Mouse (Mus musculus) stomach, embryonic 16.5 days (tissue): Measurements from ENCODE around the gene Ints5. TPM values are rescaled to one million over a fixed set of nuclear protein-coding genes. Genes with fewer than 3 reads are reported as not detected.

ENCODE experiments used
- ATAC-seq: fragments of 200-750 bp; cut with Nextera tagmentation; 2 replicates; pipeline ENCODE4 v1.8.0; 2017; ENCODE audit warnings: moderate number of reproducible peaks, moderate TSS enrichment; ENCODE audit not compliant: insufficient read depth, low FRiP score
- H3K27ac ChIP-seq: fragments of 300-500 bp; sonication (generic); 2 replicates; pipeline ENCODE4 v1.5.1; 2014; ENCODE audit warnings: low read length
- H3K27me3 ChIP-seq: fragments of 300-500 bp; sonication (generic); 2 replicates; pipeline ENCODE4 v1.6.1; 2014; ENCODE audit warnings: low read length, control low read depth, mixed read lengths; ENCODE audit not compliant: control insufficient read depth, insufficient read depth
- H3K36me3 ChIP-seq: fragments of 300-500 bp; sonication (generic); 2 replicates; pipeline ENCODE4 v1.6.1; 2014; ENCODE audit warnings: low read length; ENCODE audit not compliant: control insufficient read depth, insufficient read depth
- H3K4me1 ChIP-seq: fragments of 300-500 bp; sonication (generic); 2 replicates; pipeline ENCODE4 v1.6.1; 2014; ENCODE audit warnings: low read length, control low read depth, mixed read lengths; ENCODE audit not compliant: control insufficient read depth, insufficient read depth
- H3K4me2 ChIP-seq: fragments of 300-500 bp; sonication (generic); 2 replicates; pipeline ENCODE4 v1.6.1; 2014; ENCODE audit warnings: low read depth, low read length, mixed read lengths
- H3K4me3 ChIP-seq: fragments of 300-500 bp; sonication (generic); replicated peaks from 2 replicates; pipeline ENCODE4 v1.5.1; 2014; ENCODE audit warnings: mild to moderate bottlenecking, low read length
- H3K9ac ChIP-seq: fragments of 300-500 bp; sonication (generic); 2 replicates; pipeline ENCODE4 v1.6.1; 2014; ENCODE audit warnings: low read length
- H3K9me3 ChIP-seq: fragments of 300-500 bp; sonication (generic); replicated peaks from 2 replicates; pipeline ENCODE4 v1.6.1; 2016; ENCODE audit warnings: low read length, control low read depth; ENCODE audit not compliant: control insufficient read depth
- WGBS: fragments of 180-500 bp; shearing (Covaris S2); extraction: QIAGEN DNeasy Blood & Tissue Kit; methylation state at CpG from one replicate; pipeline ENCODE4 v1.1.7; 2014; 5-methylcytosine and 5-hydroxymethylcytosine counted together
- polyA plus RNA-seq: library from polyadenylated mRNA; unstranded; fragments of >200 nt; fragmentation: Nextera tagmentation; extraction: Ambion mirVana; gene quantifications from 2 replicates; pipeline ENCODE4 v1.2.1, GENCODE M21; 2015

The Ints5 gene
- polyA plus RNA-seq, 1 experiment from 2014 or later, result 35.4 TPM

DNA sequence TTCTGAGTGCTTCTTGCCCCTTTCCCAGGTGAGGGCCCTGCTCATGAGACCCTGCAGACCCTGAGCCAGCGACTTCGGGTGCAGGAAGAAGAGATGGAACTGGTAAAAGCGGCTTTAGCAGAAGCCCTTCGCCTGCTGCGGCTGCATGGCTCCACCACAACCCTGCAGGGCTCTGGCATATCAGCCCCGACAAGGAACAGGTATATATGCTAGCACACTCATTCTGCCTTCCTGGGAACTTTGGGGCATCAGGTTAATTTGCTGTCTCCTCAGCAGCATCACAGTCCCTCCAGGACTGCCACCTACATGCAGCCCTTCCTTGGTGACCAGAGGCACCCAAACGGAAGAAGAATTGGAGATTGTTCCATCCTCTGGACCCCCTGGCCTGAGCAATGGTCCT lies 38.0 kb downstream of the Ints5 start:
- WGBS, result 89% methylated on average over 7 of the region's 7 CpGs
- peaks cover 15% of the 10 kb centered on the region for H3K4me1 ChIP-seq
- peak overlapping the region; percentile 84 for H3K9ac ChIP-seq
- no peaks in the 10 kb centered on the region for H3K9me3 ChIP-seq
- H3K27me3 ChIP-seq, result no peaks in the 10 kb centered on the region
- ATAC-seq, result no peak
- peak overlapping the region; percentile 44 for H3K27ac ChIP-seq
- peak overlapping the region; percentile 74 for H3K4me2 ChIP-seq
- peaks cover 9% of the 10 kb centered on the region for H3K36me3 ChIP-seq
- H3K4me3 ChIP-seq, result peak overlapping the region; percentile 77

DNA sequence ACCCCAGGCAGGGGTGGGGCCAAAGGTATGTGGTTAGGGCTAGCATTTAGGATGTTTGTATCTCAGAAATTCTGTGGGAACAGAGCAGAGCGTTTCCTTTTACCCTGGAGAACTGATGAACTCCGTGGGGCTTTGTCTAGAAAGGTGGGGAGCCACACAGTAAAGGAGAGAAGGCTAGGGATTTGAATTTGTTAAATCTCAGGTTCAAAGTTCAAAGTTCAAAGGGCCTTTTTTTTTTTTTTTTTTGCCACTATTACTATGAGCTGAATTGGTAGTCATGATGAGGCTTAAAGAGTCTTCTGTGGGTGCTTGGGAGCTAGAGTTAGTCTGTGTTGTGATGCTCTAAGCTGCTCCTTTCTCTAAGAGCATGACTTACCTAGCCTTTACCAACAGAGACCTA lies 43.9 kb downstream of the Ints5 start:
- ATAC-seq, result no peak
- Histone ChIP-seq H3K27ac (no peak overlapping the region), H3K27me3 (no peaks in the 10 kb centered on the region), H3K4me3 (no peak overlapping the region), H3K36me3 (peaks cover 9% of the 10 kb centered on the region), H3K9ac (no peak overlapping the region), H3K4me1 (peaks cover 8% of the 10 kb centered on the region), H3K4me2 (no peak overlapping the region), H3K9me3 (no peaks in the 10 kb centered on the region)
- 84% methylated on average over 2 of the region's 2 CpGs for WGBS

DNA sequence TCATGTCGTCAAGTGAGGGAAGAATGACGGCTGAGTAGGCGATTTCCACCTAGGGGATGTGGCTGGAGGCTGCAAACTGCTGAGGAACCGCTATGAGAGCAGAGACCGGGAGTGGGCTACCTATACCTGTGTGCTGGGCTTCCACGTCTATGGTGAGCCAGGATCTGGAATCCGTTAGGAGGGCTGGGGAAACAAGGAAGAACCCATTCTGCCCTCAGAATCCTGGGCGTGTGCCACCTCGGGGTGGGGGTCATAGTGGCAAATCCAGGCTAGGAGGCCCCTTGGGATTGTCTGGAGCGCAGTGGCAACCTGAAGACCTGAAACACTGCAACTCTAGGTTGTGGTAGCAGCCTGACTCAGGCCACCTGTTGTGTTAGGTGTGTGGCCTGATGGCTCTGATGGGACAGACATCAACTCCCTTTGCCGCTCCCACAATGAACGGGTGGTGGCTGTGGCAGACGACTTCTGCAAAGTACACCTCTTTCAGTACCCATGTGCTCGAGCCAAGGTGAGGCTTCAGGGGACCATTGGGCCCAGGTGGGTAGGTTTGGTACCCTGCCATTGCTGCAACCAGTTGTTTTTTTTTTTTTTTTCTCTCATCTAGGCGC lies 47.8 kb downstream of the Ints5 start:
- H3K27me3 ChIP-seq, result no peaks in the 10 kb centered on the region
- H3K36me3 ChIP-seq, result peaks cover under 1% of the 10 kb centered on the region; the same call in 1 of the 2 replicates
- H3K4me1 ChIP-seq, result peaks cover 24% of the 10 kb centered on the region
- peak overlapping the region; percentile 99; the same call in 1 of the 2 replicates for H3K4me3 ChIP-seq
- no peak for ATAC-seq
- peak overlapping the region; percentile 62 for H3K9ac ChIP-seq
- no peaks in the 10 kb centered on the region for H3K9me3 ChIP-seq
- peak overlapping the region; percentile 76; the same call in 1 of the 2 replicates for H3K27ac ChIP-seq
- peak overlapping the region; percentile 70; the same call in 1 of the 2 replicates for H3K4me2 ChIP-seq
- WGBS, result 80% methylated on average over 15 of the region's 15 CpGs

DNA sequence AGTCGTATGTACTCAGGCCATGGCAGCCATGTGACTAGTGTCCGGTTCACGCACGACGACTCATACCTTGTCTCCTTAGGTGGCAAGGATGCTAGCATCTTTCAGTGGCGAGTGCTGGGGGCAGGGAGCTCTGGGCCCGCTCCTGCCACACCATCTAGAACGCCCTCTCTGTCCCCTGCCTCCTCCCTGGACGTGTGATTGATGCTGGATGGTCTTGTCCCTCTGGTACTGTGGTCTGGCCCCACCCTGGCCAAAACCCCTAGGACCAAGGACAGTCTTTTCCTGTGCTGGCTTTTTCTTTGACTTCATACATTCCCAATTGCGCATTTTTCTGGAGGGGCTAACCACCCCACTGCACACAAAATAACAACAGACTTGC lies 48.3 kb downstream of the Ints5 start:
- Histone ChIP-seq H3K4me1 (peaks cover 24% of the 10 kb centered on the region), H3K27me3 (no peaks in the 10 kb centered on the region), H3K36me3 (peaks cover 6% of the 10 kb centered on the region), H3K4me3 (peak overlapping the region; percentile 99), H3K27ac (peak overlapping the region; percentile 76), H3K4me2 (peak overlapping the region; percentile 70), H3K9me3 (no peaks in the 10 kb centered on the region), H3K9ac (peak overlapping the region; percentile 62)
- WGBS, result 37% methylated on average over 10 of the region's 10 CpGs
- 0 out of 2 replicates have a peak, but pooled peaks have one; percentile 1 for ATAC-seq

DNA sequence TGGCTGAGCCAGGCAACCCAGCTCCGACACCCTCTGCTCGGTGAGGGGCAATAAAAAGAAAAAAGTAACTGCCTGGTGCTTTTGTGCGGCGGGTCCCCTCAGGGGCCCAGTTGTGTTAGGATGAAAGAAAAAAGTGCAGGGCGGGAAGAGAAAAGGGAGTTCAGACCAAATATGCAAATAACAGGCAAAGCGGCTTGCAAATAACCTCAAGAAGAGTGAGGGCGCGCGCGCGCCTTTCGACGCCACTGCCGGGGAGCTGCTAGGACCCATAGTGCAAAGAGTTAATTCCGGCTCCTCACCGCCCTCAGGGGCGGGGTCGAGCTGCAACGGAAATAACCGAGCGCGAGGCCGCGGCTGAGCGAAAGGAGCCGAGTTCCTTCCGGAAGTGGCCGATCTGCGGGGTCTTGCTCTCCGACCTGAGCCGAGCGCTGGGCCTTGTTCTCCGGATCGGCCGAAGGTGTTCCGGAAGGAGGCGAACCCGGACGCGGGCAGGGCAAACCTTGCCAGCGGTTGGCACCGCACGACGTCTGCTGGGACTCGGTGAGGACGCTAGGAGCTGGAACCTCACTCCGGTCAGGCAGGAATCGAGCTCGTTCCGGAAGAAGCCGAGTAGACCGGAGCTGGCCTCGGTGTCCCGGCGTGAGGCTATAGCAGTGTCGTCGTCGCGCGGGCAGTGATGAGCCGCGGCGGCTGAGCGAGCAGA lies 48.9 kb downstream of the Ints5 start, which contains the start of gene Mta2:
TSS of gene Mta2 (plus strand) at position 361 of the 703 bp plus-strand sequence.
- Histone ChIP-seq H3K4me2 (peak within 1 kb of the TSS; percentile 70), H3K9ac (peak within 1 kb of the TSS; percentile 100), H3K27ac (peak within 1 kb of the TSS; percentile 99), H3K27me3 (no peaks in the 10 kb centered on the region), H3K9me3 (no peaks in the 10 kb centered on the region), H3K36me3 (peaks cover 10% of the 10 kb centered on the region), H3K4me3 (peak within 1 kb of the TSS; percentile 99), H3K4me1 (peaks cover 24% of the 10 kb centered on the region)
- ATAC-seq, result peak; percentile 95
- under 1% methylated on average over 64 of the region's 64 CpGs for WGBS

DNA sequence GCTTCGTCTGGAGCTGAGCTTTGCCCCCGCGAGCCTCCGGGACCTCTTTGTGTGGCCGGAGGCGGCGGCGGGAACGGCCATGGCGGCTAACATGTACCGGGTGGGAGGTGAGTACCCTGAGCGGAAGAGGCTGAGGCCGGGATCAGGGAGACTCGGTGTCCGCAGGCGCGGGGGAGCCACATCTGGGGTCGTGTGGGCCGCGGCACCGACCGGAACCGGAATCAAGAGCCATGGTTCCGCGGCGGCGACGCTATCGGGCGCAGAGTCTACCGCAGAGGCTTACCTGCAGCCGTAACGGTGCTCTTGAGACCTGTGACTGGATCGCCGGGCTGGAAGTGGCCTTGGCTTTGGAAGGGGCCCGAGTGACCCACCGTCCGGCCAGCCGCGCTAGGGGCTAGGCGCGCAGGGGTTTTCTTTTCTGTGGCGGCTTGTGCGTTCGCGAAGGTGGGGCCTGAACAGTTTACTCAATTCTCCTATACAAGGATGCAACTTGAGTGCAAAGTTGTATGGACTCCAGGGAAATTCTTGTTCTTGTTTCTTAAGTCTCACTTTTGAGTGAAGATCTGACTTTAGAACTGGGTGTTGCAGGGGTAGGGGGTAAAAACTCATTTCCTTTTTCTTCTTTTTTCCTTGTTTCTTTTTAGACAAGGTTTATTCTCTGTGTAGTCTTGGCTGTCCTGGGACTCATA lies 49.6 kb downstream of the Ints5 start:
- H3K9ac ChIP-seq, result peak overlapping the region; percentile 100

DNA sequence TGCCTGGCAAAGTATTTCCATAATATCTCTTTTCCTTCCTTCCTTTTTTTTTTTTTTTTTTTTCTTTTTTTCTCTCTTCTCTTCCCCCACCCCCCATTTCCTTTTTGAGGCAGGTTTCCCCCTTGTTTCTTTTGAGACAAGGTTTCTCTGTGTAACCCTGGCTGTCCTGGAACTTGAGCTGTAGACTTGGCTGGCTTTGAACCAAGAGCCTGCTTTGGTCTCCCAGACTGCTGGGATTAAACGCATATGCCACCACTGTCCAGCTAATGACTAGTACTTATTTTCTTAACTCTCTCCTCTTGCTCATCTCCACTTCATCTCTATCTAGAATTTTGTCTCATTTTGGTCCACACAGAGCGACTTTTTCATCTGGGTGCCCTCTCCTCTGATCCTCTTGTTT lies 50.2 kb downstream of the Ints5 start:
- H3K36me3 ChIP-seq, result peaks cover 23% of the 10 kb centered on the region

More for the DNA sequence above, 49.6 kb downstream of the Ints5 start:
- Histone ChIP-seq H3K4me2 (peak overlapping the region; percentile 68), H3K9me3 (no peaks in the 10 kb centered on the region), H3K36me3 (peaks cover 17% of the 10 kb centered on the region), H3K4me1 (peaks cover 24% of the 10 kb centered on the region), H3K27me3 (no peaks in the 10 kb centered on the region), H3K4me3 (peak overlapping the region; percentile 99), H3K27ac (peak overlapping the region; percentile 99)
- WGBS, result under 1% methylated on average over 46 of the region's 46 CpGs
- peak; percentile 51; the same call in 1 of the 2 replicates for ATAC-seq

DNA sequence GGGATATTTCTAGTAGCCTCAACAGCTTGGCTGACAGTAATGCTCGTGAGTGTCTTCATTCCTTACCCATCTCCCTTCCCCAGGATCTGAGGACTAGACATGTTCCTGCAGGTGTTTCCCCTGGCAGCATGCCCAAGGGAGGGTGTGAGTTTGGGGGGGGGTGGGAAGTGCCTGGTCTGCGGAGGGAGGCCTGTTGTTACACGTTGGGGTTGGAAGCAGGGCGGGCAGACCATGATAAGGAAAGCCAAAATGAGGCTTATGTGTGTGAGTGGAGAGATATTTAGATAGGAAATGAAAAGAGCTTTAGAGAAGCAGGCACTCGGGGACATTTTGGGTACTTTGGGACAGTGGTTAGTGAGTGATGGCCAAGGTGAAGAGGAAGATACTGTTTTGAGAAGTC lies 51.3 kb downstream of the Ints5 start:
- peak overlapping the region; percentile 49 for H3K9ac ChIP-seq
- 24% methylated on average over 5 of the region's 5 CpGs for WGBS

More for the DNA sequence above, 50.2 kb downstream of the Ints5 start:
- no peak for ATAC-seq
- H3K9ac ChIP-seq, result peak overlapping the region; percentile 100
- 52% methylated on average over 2 of the region's 2 CpGs for WGBS
- H3K4me3 ChIP-seq, result peak overlapping the region; percentile 99
- H3K4me2 ChIP-seq, result peak overlapping the region; percentile 68
- H3K27ac ChIP-seq, result peak overlapping the region; percentile 99; the same call in 1 of the 2 replicates
- no peaks in the 10 kb centered on the region for H3K27me3 ChIP-seq
- H3K4me1 ChIP-seq, result peaks cover 24% of the 10 kb centered on the region
- H3K9me3 ChIP-seq, result no peaks in the 10 kb centered on the region

More for the DNA sequence above, 51.3 kb downstream of the Ints5 start:
- no peaks in the 10 kb centered on the region for H3K27me3 ChIP-seq
- H3K4me3 ChIP-seq, result peak overlapping the region; percentile 99
- peaks cover 32% of the 10 kb centered on the region for H3K36me3 ChIP-seq
- no peak for ATAC-seq
- H3K27ac ChIP-seq, result peak overlapping the region; percentile 82
- peaks cover 24% of the 10 kb centered on the region for H3K4me1 ChIP-seq
- peak overlapping the region; percentile 68 for H3K4me2 ChIP-seq
- no peaks in the 10 kb centered on the region for H3K9me3 ChIP-seq
